Mouse (Mus musculus): ENCODE data around the gene Irak1.

DNA sequence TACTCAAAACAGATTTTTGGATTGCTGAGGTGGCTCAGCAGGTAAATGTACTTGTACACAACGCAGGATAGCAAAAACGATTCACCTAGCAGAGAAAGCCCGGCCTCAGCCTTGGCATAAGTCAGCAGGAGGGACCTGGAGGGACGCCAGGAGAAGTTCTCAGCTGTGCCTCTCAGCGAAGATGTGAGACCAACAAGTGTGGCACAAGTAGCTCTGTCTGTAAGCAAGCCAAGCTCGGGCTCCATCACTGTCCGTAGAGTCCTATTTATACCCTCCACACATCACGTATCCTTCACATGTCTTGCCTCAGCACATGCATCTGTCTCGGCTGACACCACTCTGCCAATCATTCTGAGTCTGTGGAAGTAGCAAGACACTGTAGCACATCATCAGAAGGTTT lies 44.2 kb upstream of the Irak1 start:
- TF ChIP-seq CTCF (IDR thresholded peaks at IDR 0.05; ENCODE audit: control insufficient read depth, insufficient read depth, low read length) (no peak), POLR2A (IDR thresholded peaks at IDR 0.05; ENCODE audit: borderline replicate concordance, control insufficient read depth, low read depth, low read length) (no peak)

All from bone marrow, adult 2 months (tissue).